Mouse (Mus musculus): ENCODE measurements around the gene Zfp784. TPM values are rescaled to one million over a fixed set of nuclear protein-coding genes. Genes with fewer than 3 reads are reported as not detected.
"Not testable (repeated sequence)": the region's sequence is repeated elsewhere in the genome, so short reads cannot be mapped to it uniquely, and the experiment has no call there.

Zfp784 gene
- polyA plus RNA-seq (2015; fragmentation: Nextera tagmentation; extraction: Ambion mirVana), result 5.4 and 6.0 TPM in 2 replicates

DNA sequence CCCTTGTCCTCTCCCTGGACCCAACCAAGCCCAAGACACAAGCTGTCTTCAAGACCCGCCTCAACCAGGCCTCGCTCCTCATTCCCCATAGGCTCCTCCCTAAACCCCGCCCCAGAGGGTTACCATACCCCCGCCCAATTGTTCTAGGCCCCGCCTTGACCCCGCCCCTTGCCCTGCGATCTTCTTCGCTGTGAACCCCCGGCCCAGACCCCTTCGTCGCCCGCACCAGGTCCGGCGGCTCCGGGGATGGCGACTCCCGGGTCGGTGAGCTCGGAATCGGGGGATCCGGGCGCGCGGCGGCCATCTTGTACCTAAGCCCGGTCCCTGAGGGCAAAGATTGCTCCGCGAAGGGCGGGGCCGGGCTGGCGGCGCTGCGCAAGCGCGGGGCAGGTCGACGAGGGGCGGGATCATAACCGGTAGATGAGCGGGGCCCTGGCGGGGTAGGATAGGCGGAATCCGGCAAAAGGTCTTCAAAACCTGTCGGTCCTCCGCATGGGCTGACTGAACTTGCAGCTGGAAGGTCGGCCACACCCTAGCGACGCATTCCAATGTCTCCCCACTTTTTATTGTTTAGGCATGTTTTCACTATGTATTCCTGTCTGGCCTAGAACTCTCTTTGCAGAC lies at the start of gene Zfp784:
Zfp784 (minus strand) TSS at position 338 of the 624 bp plus-strand sequence.
- peak; percentile 98 for ATAC-seq (ENCODE audit: insufficient read depth, low FRiP score, low read depth)
- peak within 1 kb of the TSS; percentile 65 for H3K4me3 ChIP-seq (replicated peaks)
- under 1% methylated on average over 48 of the region's 48 CpGs for WGBS
- H3K27ac ChIP-seq, result peak within 1 kb of the TSS; percentile 96
- H3K9ac ChIP-seq, result peak within 1 kb of the TSS; percentile 58
- no peaks in the 10 kb centered on the region for H3K4me1 ChIP-seq
- no peaks in the 10 kb centered on the region for H3K9me3 ChIP-seq
- peak within 1 kb of the TSS; percentile 54 for H3K4me2 ChIP-seq
- peaks cover 30% of the 10 kb centered on the region for H3K36me3 ChIP-seq
- no peaks in the 10 kb centered on the region for H3K27me3 ChIP-seq (replicated peaks)

DNA sequence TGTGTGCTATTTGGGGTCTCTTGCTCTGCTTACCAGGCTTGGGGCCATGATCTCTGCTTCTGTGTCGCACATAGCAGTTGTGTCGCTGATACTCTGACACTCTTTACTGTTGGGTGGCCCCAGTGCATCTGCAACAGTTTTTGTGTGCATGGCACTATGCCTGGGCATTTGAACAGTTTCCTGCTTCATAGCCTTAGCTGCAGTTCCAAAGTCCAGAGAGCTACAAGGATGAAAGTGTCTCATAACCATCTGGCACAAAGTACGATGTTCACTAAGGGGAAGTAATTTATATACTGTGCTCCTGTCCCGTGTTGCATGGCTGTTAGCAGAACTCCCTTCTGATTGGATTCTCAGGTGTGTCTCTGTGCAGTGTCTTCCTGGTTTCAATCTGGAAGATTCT lies 49.6 kb upstream of the Zfp784 start:
- no peak overlapping the region for H3K4me3 ChIP-seq (replicated peaks)
- H3K9ac ChIP-seq, result no peak overlapping the region
- peaks cover 43% of the 10 kb centered on the region for H3K36me3 ChIP-seq
- no peaks in the 10 kb centered on the region for H3K4me1 ChIP-seq
- H3K27me3 ChIP-seq (replicated peaks), result no peaks in the 10 kb centered on the region
- no peak overlapping the region for H3K4me2 ChIP-seq
- no peaks in the 10 kb centered on the region for H3K9me3 ChIP-seq
- ATAC-seq (ENCODE audit: insufficient read depth, low FRiP score, low read depth), result no peak; the same call in 1 of the 2 replicates
- H3K27ac ChIP-seq, result no peak overlapping the region
- WGBS, result 83% methylated on average over 4 of the region's 4 CpGs

DNA sequence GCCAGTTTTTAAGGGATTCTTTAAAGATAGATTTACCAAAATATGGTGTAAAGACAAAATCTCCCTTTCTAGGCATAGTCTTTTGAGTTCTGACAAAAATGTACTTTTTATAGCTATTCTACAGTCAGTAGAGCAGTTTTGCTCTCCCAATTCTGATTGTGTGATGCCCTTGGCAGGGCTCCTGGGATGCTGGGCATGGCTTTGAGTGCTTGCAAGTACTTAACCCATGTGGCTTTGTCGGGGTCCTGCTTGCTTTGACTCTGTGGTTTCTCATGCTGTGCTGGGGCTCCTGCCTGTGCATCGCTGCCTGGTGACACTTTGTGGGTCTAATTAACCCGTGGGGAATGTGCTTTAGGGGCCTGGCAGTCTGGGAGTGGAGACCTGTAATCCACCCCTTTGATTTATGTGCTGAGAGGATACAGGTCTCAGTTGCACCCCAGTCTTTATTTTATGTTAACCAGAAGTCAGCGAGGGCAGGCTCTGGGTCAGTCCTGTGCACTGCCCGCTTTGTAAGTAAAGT lies 48.7 kb upstream of the Zfp784 start:
- WGBS, result 71% methylated on average over 5 of the region's 5 CpGs
- no peaks in the 10 kb centered on the region for H3K9me3 ChIP-seq
- H3K36me3 ChIP-seq, result peaks cover 39% of the 10 kb centered on the region
- ATAC-seq (ENCODE audit: insufficient read depth, low FRiP score, low read depth), result no peak
- peaks cover 2% of the 10 kb centered on the region for H3K4me1 ChIP-seq
- H3K9ac ChIP-seq, result no peak overlapping the region
- no peak overlapping the region for H3K27ac ChIP-seq
- H3K4me2 ChIP-seq, result no peak overlapping the region
- H3K27me3 ChIP-seq (replicated peaks), result no peaks in the 10 kb centered on the region
- H3K4me3 ChIP-seq (replicated peaks), result no peak overlapping the region

DNA sequence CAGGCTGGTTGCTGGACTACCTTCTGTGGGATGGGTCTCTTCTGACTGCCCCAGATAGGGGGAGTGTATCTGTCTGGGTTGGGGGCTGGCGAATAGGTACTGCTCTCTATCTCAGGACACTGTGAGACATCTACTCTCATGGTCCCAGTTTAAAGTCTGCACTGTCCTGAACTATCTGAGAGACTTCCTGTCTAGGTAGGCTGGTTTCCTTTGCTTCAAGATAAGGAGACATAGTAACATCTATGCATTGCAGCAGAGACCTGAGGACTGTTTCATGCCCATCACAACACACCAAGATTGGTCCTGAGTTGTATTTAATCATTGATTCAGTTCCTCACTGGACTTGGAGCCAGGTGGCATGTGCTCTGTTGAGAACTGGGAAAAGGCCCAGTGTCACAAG lies 47.3 kb upstream of the Zfp784 start:
- Histone ChIP-seq H3K4me3 (replicated peaks) (no peak overlapping the region), H3K4me1 (peaks cover 12% of the 10 kb centered on the region), H3K27ac (no peak overlapping the region), H3K9me3 (no peaks in the 10 kb centered on the region), H3K36me3 (peaks cover 27% of the 10 kb centered on the region), H3K27me3 (replicated peaks) (no peaks in the 10 kb centered on the region), H3K9ac (no peak overlapping the region), H3K4me2 (no peak overlapping the region)
- 100% methylated on average over 1 of the region's 1 CpGs for WGBS
- ATAC-seq (ENCODE audit: insufficient read depth, low FRiP score, low read depth), result no peak

DNA sequence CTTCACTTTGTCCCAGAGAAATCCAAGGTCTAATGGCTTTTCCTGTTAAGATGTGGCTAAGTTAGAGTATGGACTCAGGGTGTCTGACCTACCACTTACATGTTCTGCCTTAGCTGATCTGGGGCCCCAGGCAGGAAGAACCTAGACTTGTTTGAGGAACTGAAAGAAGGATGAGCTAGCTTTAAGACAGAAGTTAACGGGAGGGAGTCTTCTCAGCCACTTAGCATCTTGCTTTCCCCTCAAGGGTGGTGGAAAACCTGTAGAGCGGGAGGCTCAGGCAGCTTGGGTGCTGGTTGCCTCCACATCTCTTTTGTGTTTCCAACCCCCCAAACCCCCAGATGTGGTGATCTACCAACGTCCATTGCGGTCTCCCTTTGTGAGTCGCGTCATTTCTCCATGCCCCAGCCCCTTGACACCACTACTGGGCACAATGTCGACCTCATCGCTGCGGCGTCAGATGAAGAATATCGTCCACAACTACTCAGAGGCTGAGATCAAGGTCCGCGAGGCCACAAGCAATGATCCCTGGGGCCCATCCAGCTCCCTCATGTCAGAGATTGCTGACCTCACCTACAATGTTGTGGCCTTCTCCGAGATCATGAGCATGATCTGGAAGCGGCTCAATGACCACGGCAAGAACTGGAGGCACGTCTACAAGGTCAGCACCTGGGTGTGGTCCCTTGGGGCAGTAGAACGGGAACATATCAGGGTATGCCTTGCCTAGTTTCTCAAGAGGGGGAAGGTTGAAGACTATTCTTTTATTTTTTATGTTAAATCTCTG lies 45.3 kb upstream of the Zfp784 start:
- no peaks in the 10 kb centered on the region for H3K9me3 ChIP-seq
- peaks cover 12% of the 10 kb centered on the region for H3K4me1 ChIP-seq
- H3K27ac ChIP-seq, result 0 out of 2 replicates have a peak overlapping the region, but pooled peaks have one; percentile 21
- no peaks in the 10 kb centered on the region for H3K27me3 ChIP-seq (replicated peaks)
- H3K4me3 ChIP-seq (replicated peaks), result no peak overlapping the region
- 84% methylated on average over 18 of the region's 18 CpGs for WGBS
- no peak overlapping the region for H3K4me2 ChIP-seq
- ATAC-seq (ENCODE audit: insufficient read depth, low FRiP score, low read depth), result no peak
- H3K9ac ChIP-seq, result no peak overlapping the region
- H3K36me3 ChIP-seq, result peaks cover 23% of the 10 kb centered on the region

DNA sequence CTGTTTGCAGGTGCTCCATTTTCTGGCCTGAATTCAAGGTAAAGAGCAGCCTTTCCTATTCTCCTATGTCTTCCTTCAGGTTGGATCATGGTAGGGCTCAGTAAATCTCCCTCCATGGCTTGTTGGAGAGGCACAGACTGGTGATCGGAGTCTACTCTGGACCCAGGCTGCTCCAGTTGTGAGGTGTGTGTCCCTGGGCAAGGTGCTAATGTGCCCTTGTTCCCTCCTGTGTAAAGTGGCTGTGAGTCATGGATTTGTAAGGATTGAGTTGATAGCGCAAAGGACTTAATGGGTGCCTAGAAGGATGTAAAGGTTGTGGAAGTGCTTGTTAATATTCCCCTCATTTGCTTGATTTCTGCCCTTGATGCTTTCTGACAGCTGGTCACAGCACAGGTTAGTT lies 43.7 kb upstream of the Zfp784 start:
- no peak overlapping the region for H3K27ac ChIP-seq
- peaks cover 34% of the 10 kb centered on the region for H3K36me3 ChIP-seq
- H3K4me1 ChIP-seq, result peaks cover 12% of the 10 kb centered on the region
- H3K9ac ChIP-seq, result no peak overlapping the region
- 83% methylated on average over 2 of the region's 2 CpGs for WGBS
- H3K4me2 ChIP-seq, result peak overlapping the region; percentile 78
- no peaks in the 10 kb centered on the region for H3K27me3 ChIP-seq (replicated peaks)
- H3K9me3 ChIP-seq, result no peaks in the 10 kb centered on the region
- no peak for ATAC-seq (ENCODE audit: insufficient read depth, low FRiP score, low read depth)
- no peak overlapping the region; the same call in 1 of the 2 replicates for H3K4me3 ChIP-seq (replicated peaks)

DNA sequence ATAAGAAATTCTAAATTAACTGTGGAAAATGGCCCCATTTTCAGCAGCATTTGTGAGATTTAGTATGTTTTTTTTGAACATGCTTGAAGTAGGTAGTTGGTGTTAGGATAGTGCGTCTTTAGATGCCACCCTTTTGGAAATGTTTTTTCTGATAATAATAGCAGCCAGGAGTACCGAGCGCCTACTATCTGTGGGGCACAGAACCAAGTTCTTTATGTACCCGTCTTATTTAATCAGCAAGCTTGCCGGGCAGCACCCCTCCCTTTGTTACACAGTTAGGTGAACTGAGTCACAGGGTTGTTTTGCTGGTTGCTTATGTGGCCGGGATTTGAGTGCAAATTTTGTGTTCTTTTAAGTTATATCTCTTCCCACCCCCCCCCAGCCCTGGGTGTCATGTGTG lies 43.0 kb upstream of the Zfp784 start:
- no peaks in the 10 kb centered on the region for H3K9me3 ChIP-seq
- peak overlapping the region; percentile 86 for H3K4me3 ChIP-seq (replicated peaks)
- 56% methylated on average over 6 of the region's 6 CpGs for WGBS
- H3K36me3 ChIP-seq, result peaks cover 41% of the 10 kb centered on the region
- H3K27me3 ChIP-seq (replicated peaks), result no peaks in the 10 kb centered on the region
- 0 out of 2 replicates have a peak, but pooled peaks have one; percentile 30 for ATAC-seq (ENCODE audit: insufficient read depth, low FRiP score, low read depth)
- H3K4me1 ChIP-seq, result peaks cover 12% of the 10 kb centered on the region
- peak overlapping the region; percentile 87; the same call in 1 of the 2 replicates for H3K9ac ChIP-seq
- peak overlapping the region; percentile 95; the same call in 1 of the 2 replicates for H3K27ac ChIP-seq
- peak overlapping the region; percentile 78 for H3K4me2 ChIP-seq

DNA sequence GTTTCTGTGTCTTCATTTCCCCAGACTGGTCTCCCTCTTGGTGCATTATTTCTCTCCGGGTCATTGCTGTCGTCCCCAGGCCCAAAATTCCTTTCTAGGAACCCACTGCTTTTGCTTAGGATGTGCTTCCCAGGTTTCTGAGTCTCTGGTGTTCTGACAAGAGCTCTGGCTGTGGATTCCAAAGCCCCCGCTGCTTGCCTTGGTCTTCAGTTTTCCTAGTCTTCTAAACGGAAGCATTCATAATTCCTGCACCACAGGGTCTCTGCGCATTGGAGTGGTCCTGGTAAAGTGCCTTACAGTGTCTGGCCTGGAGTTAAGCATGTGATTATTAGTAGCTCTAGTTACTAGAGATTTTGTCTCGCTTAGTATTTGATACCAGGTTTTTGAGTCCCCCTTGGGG lies 42.6 kb upstream of the Zfp784 start:
- WGBS, result 13% methylated on average over 6 of the region's 6 CpGs
- H3K36me3 ChIP-seq, result peaks cover 44% of the 10 kb centered on the region
- H3K4me1 ChIP-seq, result peaks cover 12% of the 10 kb centered on the region
- H3K4me3 ChIP-seq (replicated peaks), result peak overlapping the region; percentile 86
- peak overlapping the region; percentile 87 for H3K9ac ChIP-seq
- no peaks in the 10 kb centered on the region for H3K9me3 ChIP-seq
- peak overlapping the region; percentile 78 for H3K4me2 ChIP-seq
- no peaks in the 10 kb centered on the region for H3K27me3 ChIP-seq (replicated peaks)
- no peak for ATAC-seq (ENCODE audit: insufficient read depth, low FRiP score, low read depth)
- peak overlapping the region; percentile 95 for H3K27ac ChIP-seq

DNA sequence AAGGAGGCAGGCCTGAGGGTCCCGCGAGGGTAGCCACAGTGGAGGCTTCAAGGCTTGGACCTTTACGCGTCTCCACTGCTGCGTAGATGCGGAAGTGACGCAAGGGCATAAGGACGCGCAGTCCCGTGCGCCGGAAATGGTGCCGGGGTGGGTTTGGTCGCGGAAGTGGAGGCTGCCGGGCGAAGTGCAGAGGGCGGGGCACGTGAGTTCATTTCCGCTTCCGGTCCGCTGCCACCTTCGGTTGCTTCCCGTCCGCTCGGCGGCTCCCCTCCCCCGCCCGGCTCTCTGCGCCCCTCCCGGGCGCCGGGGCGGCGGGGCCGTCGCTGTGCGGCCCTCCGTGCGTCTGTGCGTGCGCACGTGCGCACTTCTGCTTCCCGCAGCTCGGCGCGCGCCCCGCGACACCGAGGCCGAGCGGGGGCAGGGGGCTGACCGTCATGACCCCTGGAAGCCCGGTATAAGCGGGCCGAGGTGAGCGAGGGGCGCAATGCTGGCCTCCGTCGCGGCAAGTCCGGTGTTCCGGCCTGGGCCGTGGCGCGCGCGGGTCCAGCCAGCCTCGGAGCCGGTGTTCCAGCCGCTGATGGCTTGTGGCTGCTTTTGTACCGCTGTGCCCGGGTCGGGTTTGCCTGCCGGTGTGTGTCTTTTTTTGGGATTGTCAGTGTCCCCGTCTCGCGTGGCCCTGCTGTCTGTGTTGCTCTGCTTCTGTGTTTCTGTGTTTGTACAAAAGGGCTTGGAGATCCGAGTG lies 41.9 kb upstream of the Zfp784 start, which contains the start of gene Epn1:
Epn1 (plus strand) TSS at position 226 of the 742 bp plus-strand sequence.
- Histone ChIP-seq H3K36me3 (peaks cover 40% of the 10 kb centered on the region), H3K4me2 (peak within 1 kb of the TSS; percentile 78), H3K4me1 (peaks cover 12% of the 10 kb centered on the region), H3K27me3 (replicated peaks) (no peaks in the 10 kb centered on the region), H3K9ac (peak within 1 kb of the TSS; percentile 87), H3K4me3 (replicated peaks) (peak within 1 kb of the TSS; percentile 86), H3K27ac (peak within 1 kb of the TSS; percentile 95), H3K9me3 (no peaks in the 10 kb centered on the region)
- ATAC-seq (ENCODE audit: insufficient read depth, low FRiP score, low read depth), result peak; percentile 96
- WGBS, result 1% methylated on average over 74 of the region's 81 CpGs

DNA sequence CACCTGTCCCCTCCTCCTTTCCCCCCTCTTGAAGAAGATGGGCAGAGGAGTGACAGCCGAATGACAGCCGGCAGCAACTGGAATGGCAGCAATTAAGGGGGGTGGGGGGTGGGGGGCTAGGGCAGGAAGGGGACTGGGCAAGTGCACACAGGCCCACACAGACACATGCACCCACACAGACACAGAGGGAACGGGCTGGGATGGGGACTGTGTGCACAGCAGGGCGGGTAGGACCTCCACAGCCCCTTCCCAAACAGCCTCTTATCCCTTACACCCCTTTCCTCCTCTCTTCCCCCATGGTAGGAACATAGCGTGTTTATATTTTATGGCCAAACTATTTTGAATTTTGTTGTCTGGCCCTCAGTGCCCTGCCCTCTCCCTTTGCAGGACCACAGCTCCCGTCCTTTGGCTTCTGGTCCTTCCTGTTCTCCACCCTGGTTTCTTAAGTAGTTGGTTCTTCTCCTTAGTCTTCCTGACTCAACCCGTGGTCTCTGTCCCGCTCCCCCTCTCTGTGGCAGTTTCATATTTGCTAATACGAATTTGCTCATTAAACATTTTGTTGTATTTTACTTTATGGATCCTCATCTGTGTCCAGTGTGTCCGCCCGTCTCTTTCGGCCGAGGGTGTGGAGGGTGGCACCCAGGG lies 41.2 kb upstream of the Zfp784 start:
- WGBS, result 42% methylated on average over 9 of the region's 13 CpGs
- Histone ChIP-seq H3K4me1 (peaks cover 12% of the 10 kb centered on the region), H3K36me3 (peaks cover 45% of the 10 kb centered on the region), H3K4me3 (replicated peaks) (peak overlapping the region; percentile 86), H3K27ac (peak overlapping the region; percentile 95; the same call in 1 of the 2 replicates), H3K4me2 (peak overlapping the region; percentile 78)
- H3K27me3 ChIP-seq (replicated peaks); H3K9me3 ChIP-seq; H3K9ac ChIP-seq: not testable (repeated sequence)
- ATAC-seq (ENCODE audit: insufficient read depth, low FRiP score, low read depth), result peak; percentile 9; the same call in 1 of the 2 replicates

DNA sequence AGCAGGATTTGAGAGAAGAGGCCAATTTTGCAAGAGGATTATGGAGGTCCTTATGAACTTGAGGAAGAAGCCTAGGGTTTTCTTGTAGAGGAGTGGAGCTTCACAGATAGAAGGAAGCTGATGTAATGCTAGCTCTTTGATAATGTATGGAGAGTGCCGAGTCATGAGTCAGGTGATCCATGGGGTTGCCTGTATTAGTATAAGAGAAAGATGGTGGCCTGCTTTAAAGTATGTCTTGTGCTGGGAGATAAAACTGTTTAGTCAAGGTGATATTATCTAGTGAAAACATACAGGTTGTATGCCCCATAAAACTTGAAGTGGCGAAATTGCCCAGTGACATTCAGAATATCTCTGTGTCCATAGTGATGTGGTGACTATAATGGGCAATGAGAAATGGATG lies 38.7 kb upstream of the Zfp784 start:
- Histone ChIP-seq H3K4me1 (peaks cover 9% of the 10 kb centered on the region), H3K27ac (no peak overlapping the region), H3K9me3 (no peaks in the 10 kb centered on the region), H3K27me3 (replicated peaks) (no peaks in the 10 kb centered on the region), H3K36me3 (peaks cover 51% of the 10 kb centered on the region), H3K4me3 (replicated peaks) (no peak overlapping the region), H3K9ac (no peak overlapping the region), H3K4me2 (no peak overlapping the region)
- WGBS, result 72% methylated on average over 2 of the region's 2 CpGs
- no peak for ATAC-seq (ENCODE audit: insufficient read depth, low FRiP score, low read depth)
